Mouse (Mus musculus) cerebellum, adult 2 months (tissue): ENCODE measurements at regions not wholly inside any gene's neighbourhood (a gene's known extent, or its start where the extent isn't known, plus 50 kb on each side); places are given as distances from the start of the nearest gene placed in this dataset.

Experiments
- CTCF ChIP-seq: fragments of 200-500 bp; IDR thresholded peaks from 2 replicates; pipeline ENCODE4 v1.5.1; 2011; ENCODE audit warnings: low read depth, mild to moderate bottlenecking, control low read depth, low read length, moderate library complexity, borderline replicate concordance; ENCODE audit not compliant: insufficient read depth
- POLR2A ChIP-seq: fragments of 200-500 bp; IDR thresholded peaks from 2 replicates; pipeline ENCODE4 v1.6.1; 2011; ENCODE audit warnings: low read length, control low read depth, borderline replicate concordance; ENCODE audit not compliant: insufficient read depth

- TF ChIP-seq CTCF (no peak), POLR2A (no peak)
Measured at GRCm38 (mm10) chr14:17578776-17579175, 81.3 kb upstream of the Thrb start.
